Mouse (Mus musculus): ENCODE results near the gene Begain. TPM values are rescaled to one million over a fixed set of nuclear protein-coding genes. Genes with fewer than 3 reads are reported as not detected.

Gene Begain
- total RNA-seq, 2 experiments from 2014 or later: 2.7 to 3.5 TPM

Other genes starting within 250 kb of the Begain start
- gene Slc25a29, start 232.3 kb downstream of the Begain start, total RNA-seq (2021): 1 to 10 TPM; 4.6 to 4.7 TPM
- gene Slc25a47, start 232.2 kb downstream of the Begain start, total RNA-seq (2021): 1 to 10 TPM; 5.2 to 9.1 TPM
- gene Wdr25, start 174.6 kb downstream of the Begain start, total RNA-seq (2021): 1 to 10 TPM; 4.1 to 5.2 TPM
- 10 to 100 TPM; 24.1 to 26.8 TPM for gene Wars, start 174.0 kb downstream of the Begain start, total RNA-seq (2021)

Measured in gastrocnemius, postnatal 10 days (tissue).